Mouse (Mus musculus): ENCODE measurements around the gene Paox. TPM values are rescaled to one million over a fixed set of nuclear protein-coding genes. Genes with fewer than 3 reads are reported as not detected.

Paox gene
- polyA plus RNA-seq, 1 experiment from 2014 or later, result 8.6 TPM

Other genes starting within 250 kb of the Paox start
- 4.9 and 5.1 TPM in 2 replicates for gene Kndc1, start 221.1 kb upstream of the Paox start, polyA plus RNA-seq (2015; fragmentation: Nextera tagmentation; extraction: Ambion mirVana)
- gene Utf1, start 172.0 kb upstream of the Paox start, polyA plus RNA-seq (2015; fragmentation: Nextera tagmentation; extraction: Ambion mirVana), result not detected in 2 replicates
- 0.64 and 0.99 TPM in 2 replicates for gene 6430531B16Rik, start 137.0 kb upstream of the Paox start, polyA plus RNA-seq (2015; fragmentation: Nextera tagmentation; extraction: Ambion mirVana)
- 3.1 and 3.9 TPM in 2 replicates for gene Adam8, start 123.2 kb upstream of the Paox start, polyA plus RNA-seq (2015; fragmentation: Nextera tagmentation; extraction: Ambion mirVana)
- gene Zfp511, start 79.4 kb upstream of the Paox start, polyA plus RNA-seq (2015; fragmentation: Nextera tagmentation; extraction: Ambion mirVana), result 55.8 and 56.6 TPM in 2 replicates
- gene Tubgcp2, start 79.1 kb upstream of the Paox start, polyA plus RNA-seq (2015; fragmentation: Nextera tagmentation; extraction: Ambion mirVana), result 69.0 and 69.2 TPM in 2 replicates
- 0.73 TPM in 2 replicates for gene Msx3, start 66.7 kb upstream of the Paox start, polyA plus RNA-seq (2015; fragmentation: Nextera tagmentation; extraction: Ambion mirVana)
- gene Caly, start 33.3 kb upstream of the Paox start, polyA plus RNA-seq (2015; fragmentation: Nextera tagmentation; extraction: Ambion mirVana), result 108 and 117 TPM in 2 replicates
- gene Prap1, start 22.4 kb upstream of the Paox start, polyA plus RNA-seq (2015; fragmentation: Nextera tagmentation; extraction: Ambion mirVana), result not detected in 2 replicates
- 18.5 and 18.9 TPM in 2 replicates for gene Fuom, start 13.4 kb upstream of the Paox start, polyA plus RNA-seq (2015; fragmentation: Nextera tagmentation; extraction: Ambion mirVana)
- gene Echs1, start 677 bp downstream of the Paox start, polyA plus RNA-seq (2015; fragmentation: Nextera tagmentation; extraction: Ambion mirVana), result 112 and 120 TPM in 2 replicates
- gene Mtg1, start 21.8 kb downstream of the Paox start, polyA plus RNA-seq (2015; fragmentation: Nextera tagmentation; extraction: Ambion mirVana), result 35.1 and 36.7 TPM in 2 replicates
- gene Sprn, start 39.1 kb downstream of the Paox start, polyA plus RNA-seq (2015; fragmentation: Nextera tagmentation; extraction: Ambion mirVana), result 15.2 and 15.7 TPM in 2 replicates
- gene Olfr522, start 49.0 kb downstream of the Paox start, polyA plus RNA-seq (2015; fragmentation: Nextera tagmentation; extraction: Ambion mirVana), result not detected in 2 replicates
- not detected in 2 replicates for gene Olfr523, start 57.4 kb downstream of the Paox start, polyA plus RNA-seq (2015; fragmentation: Nextera tagmentation; extraction: Ambion mirVana)
- not detected in 2 replicates for gene Olfr524, start 90.2 kb downstream of the Paox start, polyA plus RNA-seq (2015; fragmentation: Nextera tagmentation; extraction: Ambion mirVana)
- gene Cd163l1, start 102.5 kb downstream of the Paox start, polyA plus RNA-seq (2015; fragmentation: Nextera tagmentation; extraction: Ambion mirVana), result not detected in 2 replicates
- not detected in 2 replicates for gene 5830411N06Rik, start 131.5 kb downstream of the Paox start, polyA plus RNA-seq (2015; fragmentation: Nextera tagmentation; extraction: Ambion mirVana)
- not detected in 2 replicates for gene Olfr525, start 205.1 kb downstream of the Paox start, polyA plus RNA-seq (2015; fragmentation: Nextera tagmentation; extraction: Ambion mirVana)
- gene Olfr527, start 218.2 kb downstream of the Paox start, polyA plus RNA-seq (2015; fragmentation: Nextera tagmentation; extraction: Ambion mirVana), result not detected in 2 replicates
- not detected in 2 replicates for gene Olfr60, start 245.9 kb downstream of the Paox start, polyA plus RNA-seq (2015; fragmentation: Nextera tagmentation; extraction: Ambion mirVana)